ENCODE assay signal across 8 mouse cellular contexts in genomic region chr6:51470311-51471178, GRCm38 (mm10). TPM values are rescaled to one million over a fixed set of nuclear protein-coding genes. Genes with fewer than 3 reads are reported as not detected.
A peak's percentile ranks its signal among the peaks of the same experiment; 100 is the strongest.
DNase-seq lines count a peak whose midpoint lies in the region; ATAC-seq and TF ChIP-seq lines count a peak whose summit lies in the region.

Gene Cbx3, plus strand, starts transcription at chr6:51470360.

- peak; percentile 75 for ATAC-seq in megakaryocyte-erythroid progenitor cell, adult 5-6 weeks (replicated peaks; ENCODE audit: low FRiP score, low TSS enrichment, poor library complexity, severe bottlenecking)

- TF ChIP-seq CTCF in cortical plate, adult 2 months (IDR thresholded peaks at IDR 0.05; ENCODE audit: extremely low read depth, insufficient read depth, low read length) = no peak

- no peak for TF ChIP-seq POLR2A in cortical plate, adult 2 months (IDR thresholded peaks at IDR 0.05; ENCODE audit: extremely low read depth, insufficient read depth, low read length)

- peak within 1 kb of the TSS; percentile 66 for H3K4me3 ChIP-seq in cortical plate, adult 2 months (ENCODE audit: insufficient read depth, low read length)

- H3K27ac ChIP-seq in cortical plate, adult 2 months (ENCODE audit: insufficient read depth, low read length) = peak within 1 kb of the TSS; percentile 98

- peak; percentile 85 to 93 for DNase-seq in adrenal gland, adult (ENCODE audit: inconsistent age in 2 of 2, low spot score in 1 of 2)
- peak; percentile 85 for DNase-seq in gastrocnemius, postnatal 10 days
- peak; percentile 95 for DNase-seq in induced T-regulatory cell, adult 2 months (ENCODE audit: low read depth)
- peak; percentile 74 to 86 for DNase-seq in left cerebral cortex, postnatal 14 days (ENCODE audit: low spot score in 2 of 2)
- peak; percentile 90 for DNase-seq in right cerebral cortex, postnatal 4 days
- peak; percentile 96 for DNase-seq in yolk sac, embryonic 10.5 days (ENCODE audit: low spot score)

- peaks cover 4% of the 10 kb centered on the region for H3K4me1 ChIP-seq in cortical plate, adult 2 months (ENCODE audit: control insufficient read depth, insufficient read depth, low read length)

- intact Hi-C loops in left cerebral cortex, postnatal 14 days (cut with DNase I) = loop anchor here (2.0 to 5.0 kb wide), 3 partner anchors 82 to 112 kb away; no protein-coding TSS in a partner anchor

RNA-seq across cellular contexts. Expression of gene Cbx3, which starts in this region (rescaled TPM):
- 81.3 and 85.2 TPM in 2 replicates for polyA plus RNA-seq in cortical plate, adult 2 months (2012; rRNA removed)
- total RNA-seq in gastrocnemius, postnatal 10 days (2021) = 10 to 100 TPM; 78.2 to 87.1 TPM
- 100 to 1,000 TPM; 143 to 159 TPM for total RNA-seq in left cerebral cortex, postnatal 14 days (2021)
- total RNA-seq in megakaryocyte-erythroid progenitor cell, adult 5-6 weeks (2014; fragmentation: Nextera tagmentation) = 292 and 301 TPM in 2 replicates
- 423 and 530 TPM in 2 replicates for total RNA-seq in megakaryocyte-erythroid progenitor cell, adult 5-6 weeks (2017)

Comparison
In these comparisons a context has a peak if more than half of its experiments do, and no peak if none do; other contexts are left out.
1. Peak in every context shown above with its lines: DNase-seq, ATAC-seq, H3K4me3 ChIP-seq and H3K27ac ChIP-seq.